Mouse (Mus musculus) naive thymus-derived CD4-positive, alpha-beta T cell, adult 2 months (primary cell): Measurements from ENCODE around the gene Smagp.

Experiments
- DNase-seq: peaks from one replicate; pipeline ENCODE4 v3.0.0-alpha.2; 2011; ENCODE audit warnings: low read depth

The Smagp gene

DNA sequence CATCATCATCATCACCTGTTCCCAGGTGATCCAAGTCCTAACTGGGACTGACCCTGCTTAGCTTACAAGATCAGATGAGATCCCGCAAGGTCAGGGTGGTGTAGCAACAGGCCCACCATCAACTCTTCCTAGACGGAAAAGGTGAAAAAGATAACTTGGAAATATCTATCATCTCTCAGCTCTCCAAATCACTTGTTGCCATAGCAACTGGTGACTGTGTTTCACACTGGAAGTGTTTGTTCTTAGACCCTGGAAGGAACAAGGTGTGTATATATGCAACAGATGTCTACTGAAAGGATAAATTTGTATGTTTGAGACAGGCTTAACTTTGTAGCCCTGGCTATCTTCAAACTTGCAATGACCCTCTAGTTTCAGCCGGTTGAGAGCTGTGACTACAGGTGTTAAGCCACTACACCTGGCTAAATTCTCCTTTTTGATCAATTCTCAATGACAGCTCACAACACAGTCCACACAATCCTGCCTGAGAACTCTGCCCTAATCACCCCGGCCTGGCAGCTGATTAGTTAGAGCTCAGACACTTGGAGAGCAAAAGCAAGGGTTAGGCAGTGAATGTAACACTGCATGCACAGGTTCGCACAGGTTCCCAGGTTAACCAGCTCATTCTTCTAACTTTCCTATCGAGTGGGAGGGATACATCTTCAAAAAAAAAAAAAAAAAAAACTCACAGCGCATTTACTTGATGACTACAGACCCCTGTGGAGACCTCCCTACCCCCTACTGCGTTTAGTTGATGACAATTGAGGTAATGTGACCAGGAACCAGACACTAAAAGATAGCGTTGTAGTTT is 28.9 kb upstream of the Smagp start:
- peak; percentile 75 for DNase-seq

DNA sequence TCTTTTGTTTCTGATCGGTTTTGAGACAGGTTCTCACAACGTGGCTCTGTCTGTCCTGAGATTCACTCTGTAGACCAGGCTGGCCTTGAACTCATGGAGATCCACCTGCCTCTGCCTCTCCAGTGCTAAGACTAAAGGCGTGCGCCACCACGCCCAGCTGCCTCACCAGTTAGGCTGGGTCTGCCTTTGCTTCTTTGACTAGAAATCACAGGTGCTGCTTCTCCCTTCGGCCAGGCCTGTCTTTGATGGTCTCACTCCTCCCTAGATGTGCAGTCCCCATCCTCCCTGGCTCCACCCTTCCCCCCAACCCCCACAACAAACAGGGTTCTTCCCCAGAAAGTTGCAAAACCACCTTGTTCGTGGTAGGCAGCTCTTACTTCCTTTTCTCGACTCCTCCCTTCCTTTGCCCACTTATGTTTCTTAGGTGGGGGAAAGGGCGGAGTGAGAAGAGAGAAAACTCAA is 28.1 kb upstream of the Smagp start:
- DNase-seq = peak; percentile 83

GRCm38 (mm10) chr15:100660805-100661204 is 24.1 kb upstream of the Smagp start:
- DNase-seq = no peak

GRCm38 (mm10) chr15:100660306-100660705 is 23.6 kb upstream of the Smagp start:
- DNase-seq = no peak

DNA sequence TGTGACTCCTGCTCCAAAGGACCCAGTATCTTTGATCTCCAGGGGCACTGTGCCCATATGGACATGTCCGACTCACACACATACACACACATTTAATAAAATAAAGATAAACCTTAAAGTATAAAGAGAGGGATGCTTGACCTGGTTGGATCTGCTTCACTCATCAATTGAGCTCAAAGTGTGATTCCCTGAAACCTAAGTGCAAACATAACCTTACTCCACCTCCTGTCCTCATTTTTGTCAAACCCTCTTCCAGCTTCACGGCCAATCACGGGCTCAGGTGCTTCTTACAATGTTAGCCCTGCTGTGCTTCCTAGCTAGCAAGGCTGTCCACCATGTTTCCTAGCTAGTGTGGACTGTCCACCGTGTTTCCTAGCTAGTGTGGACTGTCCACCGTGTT is 18.5 kb upstream of the Smagp start:
- no peak for DNase-seq

DNA sequence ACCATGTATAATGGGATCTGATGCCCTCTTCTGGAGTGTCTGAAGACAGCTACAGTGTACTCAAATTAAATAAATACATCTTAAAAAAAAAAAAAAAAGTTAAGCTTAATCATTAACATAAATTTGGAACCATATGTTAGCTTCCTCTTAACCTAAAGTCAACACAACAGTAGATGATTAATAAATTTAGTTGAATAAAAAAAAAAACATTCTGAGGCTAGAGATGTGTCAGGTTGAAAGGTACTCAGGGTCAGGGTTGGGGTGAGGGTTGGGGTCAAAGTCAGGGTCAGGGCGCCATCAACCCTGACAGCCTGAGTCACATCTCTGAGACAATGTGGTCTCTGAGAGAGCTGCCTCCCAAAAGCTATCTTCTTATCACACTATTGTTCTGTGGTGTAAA is 17.5 kb upstream of the Smagp start:
- no peak for DNase-seq

GRCm38 (mm10) chr15:100651610-100652009 is 14.9 kb upstream of the Smagp start:
- no peak for DNase-seq

DNA sequence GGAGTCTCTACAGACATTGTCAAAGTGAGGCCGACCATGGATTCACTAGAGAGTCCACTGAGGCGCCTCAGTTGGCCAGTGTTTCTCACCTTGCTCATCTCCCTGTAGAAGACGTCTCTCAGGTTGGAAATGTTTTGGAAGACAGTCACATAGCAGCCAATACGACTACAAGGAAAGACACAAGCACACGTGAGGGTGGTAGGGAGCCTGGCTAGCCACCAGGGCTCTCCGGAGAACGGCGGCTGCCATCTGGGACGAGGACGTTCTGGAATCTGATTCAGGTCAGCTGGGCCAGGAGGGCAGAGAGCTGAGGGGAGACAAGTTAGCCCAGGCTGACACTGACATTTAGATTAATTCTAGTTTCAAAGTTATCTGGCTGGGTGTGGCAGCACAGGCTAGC is 13.4 kb upstream of the Smagp start:
- DNase-seq = no peak

- no peak for DNase-seq
Observed at GRCm38 (mm10) chr15:100646161-100646560, 9.4 kb upstream of the Smagp start.

DNA sequence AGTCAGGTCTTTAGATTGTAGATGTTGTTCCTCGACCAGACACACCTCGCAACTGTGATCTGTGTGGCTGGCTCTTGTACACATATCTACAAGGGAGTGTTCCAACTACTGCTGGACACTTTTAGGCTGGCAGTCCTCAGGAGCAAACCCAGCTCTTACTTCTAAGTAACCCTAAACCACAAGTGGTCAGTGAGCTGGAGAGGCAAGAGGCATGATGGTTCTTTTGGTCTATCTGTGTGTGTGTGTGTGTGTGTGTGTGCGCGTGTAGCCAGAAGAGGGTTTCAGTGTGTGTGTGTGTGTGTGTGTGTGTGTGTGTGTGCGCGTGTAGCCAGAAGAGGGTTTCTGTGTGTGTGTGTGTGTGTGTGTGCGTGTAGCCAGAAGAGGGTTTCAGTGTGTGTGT is 5.7 kb upstream of the Smagp start:
- no peak for DNase-seq

- no peak for DNase-seq
Observed at GRCm38 (mm10) chr15:100641226-100641810, 4.6 kb upstream of the Smagp start.

DNA sequence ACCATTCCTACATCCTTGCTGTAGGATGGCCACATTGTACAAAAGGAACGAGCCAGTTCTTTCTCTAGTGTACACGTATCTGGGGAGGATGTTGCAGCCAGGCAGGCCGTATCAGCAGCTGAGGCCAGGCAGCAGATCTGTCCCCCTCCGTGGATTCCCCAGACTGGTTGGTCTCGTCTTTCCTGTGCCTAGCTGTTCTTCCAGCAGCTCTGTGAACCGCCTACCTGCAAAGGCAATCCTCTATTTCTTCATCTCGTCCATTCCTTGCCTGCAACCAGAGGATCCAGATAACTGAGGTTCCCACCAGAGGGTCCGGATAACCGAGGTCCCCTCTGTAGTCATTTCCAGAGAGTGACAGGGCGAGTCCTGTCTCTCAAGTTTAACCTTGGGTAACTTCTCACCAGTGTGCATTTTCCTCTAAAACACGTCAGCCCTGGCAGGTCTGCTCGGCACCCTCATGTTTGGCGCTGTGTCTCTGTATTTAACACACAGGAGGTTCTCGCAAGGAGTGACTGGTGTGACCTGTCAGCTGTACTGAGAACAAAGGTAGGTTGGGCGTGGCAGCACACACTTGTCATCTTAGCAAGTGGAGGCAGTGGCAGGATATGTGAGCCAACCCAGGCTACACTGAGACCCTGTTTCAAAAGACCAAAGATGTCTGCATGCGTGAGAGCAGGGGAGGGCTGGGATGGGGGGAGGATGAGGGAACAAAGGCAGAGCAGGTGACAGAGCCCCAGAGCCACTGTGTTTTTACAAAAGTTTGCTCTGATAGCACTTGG is 3.4 kb upstream of the Smagp start:
- peak; percentile 58 for DNase-seq

DNA sequence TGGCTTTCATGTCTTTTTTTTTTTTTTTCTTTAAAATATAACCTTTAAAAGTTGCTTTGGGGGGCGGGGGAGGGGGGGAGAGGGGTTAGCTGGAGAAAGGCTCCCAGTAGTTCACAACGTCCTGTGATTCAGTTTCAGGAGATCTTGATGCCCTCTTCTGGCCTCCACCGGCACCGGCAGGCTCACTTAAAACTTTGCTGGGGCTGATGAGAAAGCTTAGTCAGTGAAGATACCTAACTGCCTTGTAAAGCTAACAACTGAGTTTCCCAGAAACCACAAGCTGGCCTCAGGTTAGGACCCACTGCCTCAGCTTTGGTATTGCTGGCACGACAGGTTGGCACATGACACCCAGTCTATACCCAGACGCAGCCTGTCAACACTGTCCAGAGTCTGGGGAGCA is 921 bp upstream of the Smagp start:
- DNase-seq = peak; percentile 70

DNA sequence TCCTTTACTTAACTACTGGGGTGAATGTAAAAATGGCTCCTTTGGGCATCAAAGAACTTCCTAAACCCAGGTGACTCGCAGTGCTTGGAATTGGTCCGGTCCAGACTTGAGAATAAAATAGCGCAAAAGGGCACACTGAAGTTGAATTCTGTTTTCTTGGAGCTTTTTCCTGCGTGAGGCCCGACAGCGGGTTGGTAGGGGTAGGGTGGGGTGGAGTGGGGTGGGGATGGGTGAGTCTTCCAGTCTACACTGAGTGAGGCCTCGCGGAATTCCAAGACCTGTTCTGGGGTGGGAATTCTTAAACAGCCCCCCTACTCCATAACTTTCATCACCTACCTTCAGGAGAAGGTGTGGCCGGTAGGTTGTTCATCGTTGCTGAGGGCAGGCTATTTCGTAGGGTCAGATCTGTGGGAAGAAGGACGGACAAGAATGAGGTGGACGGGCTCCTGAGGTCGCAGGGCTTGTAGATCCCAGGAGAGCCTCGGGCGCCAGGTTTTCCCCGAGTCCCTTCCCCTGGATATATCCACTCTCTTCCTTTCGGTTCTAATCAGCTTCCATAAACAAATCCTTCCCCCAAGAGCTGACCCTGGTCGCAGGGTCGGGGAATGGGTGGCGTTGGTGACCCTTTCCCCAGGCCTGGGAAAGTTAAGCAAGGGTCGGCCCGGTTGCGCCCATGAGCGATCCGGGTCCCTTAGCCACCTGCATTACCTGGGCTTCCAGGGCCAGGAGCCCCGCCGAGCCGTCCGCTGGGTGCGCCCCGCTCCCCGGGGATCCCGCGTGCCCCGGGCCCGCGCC is 692 bp downstream of the Smagp start:
- peak; percentile 38 for DNase-seq

- DNase-seq = no peak
Observed at GRCm38 (mm10) chr15:100635239-100635638, 1.5 kb downstream of the Smagp start.

DNA sequence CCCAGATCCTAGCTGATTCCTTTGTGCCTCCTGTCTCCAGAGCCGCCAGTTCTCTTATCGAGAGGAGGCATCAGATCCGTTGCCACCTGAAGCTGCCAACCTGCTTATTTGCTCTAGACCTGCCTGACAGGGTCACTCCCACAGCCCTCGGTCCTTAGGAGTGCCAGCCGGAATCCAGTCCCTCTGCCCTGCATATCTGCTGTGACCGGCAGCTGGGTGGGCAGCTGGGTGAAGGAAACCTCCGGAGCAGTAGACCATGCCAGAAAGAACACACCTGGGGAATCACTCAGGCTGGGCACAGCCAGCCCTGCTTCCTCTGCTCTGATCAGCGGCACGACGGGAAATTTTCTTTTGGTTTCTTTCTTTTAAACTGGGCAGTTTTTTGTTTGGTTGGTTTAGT is 3.4 kb downstream of the Smagp start:
- no peak for DNase-seq

- DNase-seq = no peak
Observed at GRCm38 (mm10) chr15:100632323-100632722, 4.4 kb downstream of the Smagp start.

DNA sequence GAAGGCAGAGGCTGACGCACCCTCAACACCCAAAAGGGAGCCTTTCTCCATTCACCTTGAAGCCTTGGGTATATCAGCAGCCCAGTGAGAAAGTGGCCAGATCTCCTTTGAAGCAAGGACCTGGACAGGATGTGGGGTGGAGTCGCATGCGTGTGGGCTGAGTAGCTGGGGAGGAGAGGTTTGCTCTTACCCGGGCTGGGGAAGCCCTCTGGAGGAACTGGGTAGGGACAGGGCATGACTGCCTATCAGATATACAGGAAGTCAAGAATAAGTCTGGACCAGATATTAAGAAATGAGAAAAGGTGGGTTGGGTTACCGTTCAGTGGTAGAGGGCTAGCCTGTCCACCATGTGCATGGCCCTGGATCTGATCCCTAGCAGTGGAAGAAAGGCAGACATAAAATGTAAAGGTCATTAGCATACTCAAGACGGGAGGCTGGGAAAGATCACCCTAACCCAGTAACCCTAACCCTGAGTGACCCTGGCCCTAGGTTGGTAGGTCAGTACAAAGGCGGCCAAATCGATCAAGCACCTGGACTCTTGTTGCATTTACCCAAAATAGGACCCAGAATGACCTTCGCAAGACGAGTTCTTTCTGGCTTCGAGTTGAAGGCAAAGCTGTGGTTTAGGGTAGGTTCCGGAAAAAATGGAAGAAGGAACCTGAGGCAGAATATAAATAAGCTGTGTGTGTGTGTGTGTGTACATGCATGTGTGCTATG is 5.1 kb downstream of the Smagp start:
- DNase-seq = no peak

DNA sequence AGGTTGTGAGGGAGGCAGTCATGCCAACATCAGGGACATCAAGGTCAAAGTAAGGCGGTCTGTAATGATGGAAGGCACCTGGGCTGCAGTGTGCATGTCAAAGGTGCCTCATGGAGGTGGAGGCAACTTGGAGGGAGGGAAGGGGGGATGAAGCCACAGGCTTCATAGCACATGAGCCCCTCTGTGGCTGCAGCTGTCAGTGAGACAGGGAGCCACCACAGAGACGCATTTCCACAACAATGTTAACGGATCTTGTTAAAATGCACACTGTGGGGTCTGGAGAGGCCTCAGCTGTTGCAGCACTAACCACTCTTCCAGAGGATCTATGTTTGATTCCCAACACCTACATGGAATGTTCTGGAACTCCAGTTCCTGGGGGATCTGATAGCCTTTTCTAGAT is 6.6 kb downstream of the Smagp start:
- no peak for DNase-seq

DNA sequence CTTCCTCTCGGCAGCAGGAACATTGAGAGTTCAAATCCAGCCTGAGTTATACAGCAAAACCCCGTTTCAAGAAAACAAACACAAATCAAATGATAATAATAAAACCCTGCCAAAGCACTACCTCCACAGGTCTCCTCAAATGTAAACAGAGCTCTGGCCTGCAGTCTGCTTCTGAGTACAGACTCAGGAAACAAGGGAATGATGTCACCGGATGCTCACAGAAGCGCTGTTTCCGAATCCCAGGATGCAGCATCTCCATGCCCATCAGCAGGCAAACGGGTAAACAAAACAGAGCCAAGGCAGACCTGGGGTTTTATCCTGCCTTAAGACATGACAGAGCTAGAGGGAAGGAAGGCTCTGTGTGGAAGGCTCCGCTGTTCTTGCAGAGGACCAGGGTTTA is 7.9 kb downstream of the Smagp start:
- DNase-seq = no peak

GRCm38 (mm10) chr15:100627774-100628370 is 8.9 kb downstream of the Smagp start:
- DNase-seq = no peak
